Comparison of ENCODE assay signal across 31 mouse cellular contexts in genomic region chr4:109257639-109258038, GRCm38 (mm10). TPM values are rescaled to one million over a fixed set of nuclear protein-coding genes. Genes with fewer than 3 reads are reported as not detected.
DNase-seq lines count a peak whose midpoint lies in the region; ATAC-seq and TF ChIP-seq lines count a peak whose summit lies in the region.
"Had no signal": no experiment of that assay in that cellular context is flagged by ENCODE, and none has a peak within 500 bp of the region (broad histone marks: within the 10 kb centered on the region; RNA-seq: fewer than 3 reads in every experiment).

No protein-coding gene starts in this region.

- no peak for TF ChIP-seq POLR2A in bone marrow macrophage, adult 2 months (IDR thresholded peaks at IDR 0.05; ENCODE audit: borderline replicate concordance, low read depth, low read length)

- no peaks in the 10 kb centered on the region for H3K9me3 ChIP-seq in kidney, embryonic 16.5 days (ENCODE audit: low read length)
- H3K9me3 ChIP-seq: embryonic facial prominence, embryonic 13.5 days; forebrain, embryonic 10.5 days; forebrain, embryonic 15.5 days; heart, embryonic 13.5 days; limb, embryonic 10.5 days; limb, embryonic 15.5 days; midbrain, embryonic 10.5 days; midbrain, embryonic 15.5 days; neural tube, embryonic 15.5 days; stomach, embryonic 15.5 days had no signal

- no peak overlapping the region for H3K27ac ChIP-seq in kidney, embryonic 16.5 days (ENCODE audit: low read length)
- H3K27ac ChIP-seq in bone marrow macrophage, adult 2 months (ENCODE audit: insufficient read depth, low read depth, low read length): peak overlapping the region; percentile 57
- H3K27ac ChIP-seq: embryonic facial prominence, embryonic 13.5 days; forebrain, embryonic 10.5 days; forebrain, embryonic 15.5 days; heart, embryonic 13.5 days; hindbrain, embryonic 14.5 days; limb, embryonic 10.5 days; limb, embryonic 15.5 days; liver, embryonic 14.5 days; midbrain, embryonic 10.5 days; midbrain, embryonic 15.5 days; neural tube, embryonic 15.5 days; stomach, embryonic 15.5 days had no signal

- no peak for TF ChIP-seq CTCF in bone marrow macrophage, adult 2 months (IDR thresholded peaks at IDR 0.05; ENCODE audit: low read depth, low read length)

- H3K4me3 ChIP-seq in kidney, embryonic 16.5 days (ENCODE audit: low read length): no peak overlapping the region
- H3K4me3 ChIP-seq in bone marrow macrophage, adult 2 months (ENCODE audit: insufficient read depth, low read length): no peak overlapping the region
- H3K4me3 ChIP-seq: embryonic facial prominence, embryonic 13.5 days; forebrain, embryonic 10.5 days; forebrain, embryonic 15.5 days; heart, embryonic 13.5 days; limb, embryonic 10.5 days; limb, embryonic 15.5 days; midbrain, embryonic 10.5 days; midbrain, embryonic 15.5 days; neural tube, embryonic 15.5 days; stomach, embryonic 15.5 days had no signal

- H3K4me2 ChIP-seq in kidney, embryonic 16.5 days (replicated peaks; ENCODE audit: low read depth, low read length): no peak overlapping the region
- H3K4me2 ChIP-seq: embryonic facial prominence, embryonic 13.5 days; forebrain, embryonic 15.5 days; heart, embryonic 13.5 days; hindbrain, embryonic 14.5 days; limb, embryonic 15.5 days; lung, embryonic 14.5 days; midbrain, embryonic 15.5 days; neural tube, embryonic 15.5 days; stomach, embryonic 15.5 days had no signal

- H3K4me1 ChIP-seq in kidney, embryonic 16.5 days (ENCODE audit: insufficient read depth, low read length): peaks cover 6% of the 10 kb centered on the region; the same call in 1 of the 2 replicates
- H3K4me1 ChIP-seq in bone marrow macrophage, adult 2 months (ENCODE audit: control insufficient read depth, insufficient read depth, low read length): peaks cover 27% of the 10 kb centered on the region
- H3K4me1 ChIP-seq: embryonic facial prominence, embryonic 13.5 days; forebrain, embryonic 10.5 days; forebrain, embryonic 15.5 days; limb, embryonic 15.5 days; midbrain, embryonic 10.5 days; midbrain, embryonic 15.5 days had no signal

- no peaks in the 10 kb centered on the region for H3K27me3 ChIP-seq in kidney, embryonic 16.5 days (ENCODE audit: insufficient read depth, low read length)
- H3K27me3 ChIP-seq: embryonic facial prominence, embryonic 13.5 days; forebrain, embryonic 15.5 days; heart, embryonic 13.5 days; limb, embryonic 15.5 days; midbrain, embryonic 15.5 days; neural tube, embryonic 15.5 days; stomach, embryonic 15.5 days had no signal

- ATAC-seq in kidney, embryonic 16.5 days (ENCODE audit: low FRiP score, low TSS enrichment): no peak
- ATAC-seq: forebrain, embryonic 15.5 days; midbrain, embryonic 15.5 days had no signal

- H3K36me3 ChIP-seq in kidney, embryonic 16.5 days (ENCODE audit: insufficient read depth, low read length): no peaks in the 10 kb centered on the region
- H3K36me3 ChIP-seq: embryonic facial prominence, embryonic 13.5 days; forebrain, embryonic 10.5 days; forebrain, embryonic 15.5 days; heart, embryonic 13.5 days; limb, embryonic 10.5 days; limb, embryonic 15.5 days; midbrain, embryonic 10.5 days; midbrain, embryonic 15.5 days; neural tube, embryonic 15.5 days; stomach, embryonic 15.5 days had no signal

- DNase-seq in kidney, adult 11 months: peak; percentile 27
- DNase-seq in kidney, postnatal 25 days: peak; percentile 8 to 52
- no peak for DNase-seq in kidney, postnatal 10 days
- peak; percentile 76 for DNase-seq in yolk sac, embryonic 10.5 days (ENCODE audit: low spot score)
- no peak for DNase-seq in spleen, postnatal 10 days (ENCODE audit: low spot score in 2 of 2)
- DNase-seq: adrenal gland, postnatal 14 days; cerebellum, adult 11-12 months; cerebellum, adult 9-11 months; gastrocnemius, postnatal 25 days; heart, postnatal 10 days; layer of hippocampus, adult 9-11 months; lung, embryonic 14.5 days; lung, postnatal 14 days; retina, postnatal 1 day; right cerebral cortex, postnatal 14 days; thymus, adult 2 months had no signal

- H3K9ac ChIP-seq in kidney, embryonic 16.5 days (replicated peaks; ENCODE audit: low read length): no peak overlapping the region
- H3K9ac ChIP-seq: embryonic facial prominence, embryonic 13.5 days; forebrain, embryonic 15.5 days; heart, embryonic 13.5 days; hindbrain, embryonic 14.5 days; limb, embryonic 15.5 days; liver, embryonic 14.5 days; lung, embryonic 14.5 days; midbrain, embryonic 15.5 days; neural tube, embryonic 15.5 days; stomach, embryonic 15.5 days had no signal

RNA-seq across cellular contexts. Expression of gene Eps15, which starts 22.4 kb away (rescaled TPM):
- polyA plus RNA-seq in kidney, embryonic 16.5 days (2015; fragmentation: Nextera tagmentation; extraction: Ambion mirVana): 36.3 and 39.1 TPM in 2 replicates
- polyA plus RNA-seq in bone marrow macrophage, adult 2 months (2012; ENCODE audit: insufficient read depth, insufficient read length, missing spikeins): 137 and 156 TPM in 2 replicates

RNA-seq across cellular contexts. Expression of gene Calr4, which starts 23.4 kb away (rescaled TPM):
- 0.18 and 0.54 TPM in 2 replicates for polyA plus RNA-seq in kidney, embryonic 16.5 days (2015; fragmentation: Nextera tagmentation; extraction: Ambion mirVana)
- polyA plus RNA-seq in bone marrow macrophage, adult 2 months (2012; ENCODE audit: insufficient read depth, insufficient read length, missing spikeins): 0.34 TPM in 1 of 2 replicates, not detected in the other
- polyA plus RNA-seq: limb, embryonic 10.5 days; lung, embryonic 14.5 days; small intestine, adult 2 months; thymus, adult 2 months had no signal

RNA-seq across cellular contexts. Expression of gene Osbpl9, which starts 55.6 kb away (rescaled TPM):
- 75.7 and 77.6 TPM in 2 replicates for polyA plus RNA-seq in kidney, embryonic 16.5 days (2015; fragmentation: Nextera tagmentation; extraction: Ambion mirVana)
- polyA plus RNA-seq in bone marrow macrophage, adult 2 months (2012; ENCODE audit: insufficient read depth, insufficient read length, missing spikeins): 133 and 157 TPM in 2 replicates

Comparison
In these comparisons a context has a peak if more than half of its experiments do, and no peak if none do; other contexts are left out.
1. DNase-seq: peak in kidney, adult 11 months (single experiment), kidney, postnatal 25 days (2 of 2) and yolk sac, embryonic 10.5 days (single experiment); none in kidney, postnatal 10 days (single experiment) and spleen, postnatal 10 days (0 of 2).